Mouse (Mus musculus) E14TG2a.4 (cell line): ENCODE measurements at regions not wholly inside any gene's neighbourhood (a gene's known extent, or its start where the extent isn't known, plus 50 kb on each side); places are given as distances from the start of the nearest gene placed in this dataset.

ENCODE experiments used
- H3K27me3 ChIP-seq: 2 replicates; pipeline ENCODE4 v1.6.1; 2014; ENCODE audit warnings: low read length, control low read depth; ENCODE audit not compliant: insufficient read depth
- H3K36me3 ChIP-seq: 2 replicates; pipeline ENCODE4 v1.6.1; 2014; ENCODE audit warnings: low read length, control low read depth; ENCODE audit not compliant: insufficient read depth
- H3K4me1 ChIP-seq: replicated peaks from 2 replicates; pipeline ENCODE4 v1.6.1; 2014; ENCODE audit warnings: low read depth, low read length, control low read depth
- H3K4me3 ChIP-seq: replicated peaks from 2 replicates; pipeline ENCODE4 v1.5.1; 2014; ENCODE audit warnings: mild to moderate bottlenecking, low read length
- H3K9me3 ChIP-seq: 2 replicates; pipeline ENCODE4 v1.6.1; 2014; ENCODE audit warnings: low read length, control low read depth
- CTCF ChIP-seq: conservative IDR thresholded peaks from 2 replicates; pipeline ENCODE4 v1.5.1; 2014; ENCODE audit warnings: low read length
- NANOG ChIP-seq: IDR thresholded peaks from 2 replicates; pipeline ENCODE4 v1.6.1; 2014; ENCODE audit warnings: borderline replicate concordance, low read length, mixed read lengths
- POU5F1 ChIP-seq: IDR thresholded peaks from 2 replicates; pipeline ENCODE4 v1.6.1; 2014; ENCODE audit warnings: low read length, borderline replicate concordance

DNA sequence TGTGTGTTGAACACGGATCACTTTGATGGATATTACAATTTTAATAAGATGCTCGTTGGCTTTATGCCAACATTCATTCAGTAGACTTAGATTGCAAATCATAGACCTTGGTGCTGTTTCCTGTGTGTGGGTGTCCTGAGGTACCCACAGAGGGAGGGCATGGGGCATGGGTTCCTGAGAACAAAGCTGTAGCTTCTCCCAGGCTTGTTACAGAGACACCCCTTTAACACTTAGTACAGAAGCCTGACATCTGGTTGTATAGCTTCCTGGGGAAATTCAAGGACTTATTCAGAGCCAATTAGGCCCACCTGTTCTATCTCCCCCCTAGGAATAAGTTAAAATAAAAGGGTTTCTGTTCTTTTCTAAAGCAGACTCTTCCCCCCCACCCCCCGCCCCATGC is 97.9 kb upstream of the Foxb1 start:
- TF ChIP-seq POU5F1 (no peak), NANOG (no peak), CTCF (no peak)
- peaks cover 2% of the 10 kb centered on the region; the same call in 1 of the 2 replicates for H3K27me3 ChIP-seq

DNA sequence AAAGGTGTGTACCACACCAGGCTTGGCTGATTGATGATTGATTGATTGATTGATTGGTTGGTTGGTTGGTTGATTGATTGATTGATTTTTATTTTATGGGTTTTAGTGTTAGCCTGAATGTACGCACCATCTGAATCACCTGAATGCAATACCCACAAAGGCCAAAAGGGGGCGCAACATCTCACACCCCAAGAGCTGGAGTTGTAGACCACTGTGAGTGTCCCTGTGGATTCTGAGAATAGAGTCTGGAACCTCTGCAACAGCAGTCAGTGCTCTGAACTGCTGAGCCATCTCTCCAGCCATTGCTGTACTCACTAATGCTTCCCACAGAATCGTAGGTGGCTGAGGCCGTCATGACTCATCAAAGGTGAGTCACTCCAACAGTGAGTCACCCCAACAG is 109.4 kb upstream of the Foxb1 start:
- H3K36me3 ChIP-seq: no peaks in the 10 kb centered on the region

More for the DNA sequence above, 97.9 kb upstream of the Foxb1 start:
- H3K9me3 ChIP-seq: peaks cover 12% of the 10 kb centered on the region
- no peak overlapping the region for H3K4me3 ChIP-seq
- no peaks in the 10 kb centered on the region for H3K4me1 ChIP-seq
- no peaks in the 10 kb centered on the region for H3K36me3 ChIP-seq

GRCm38 (mm10) chr9:69886351-69886750 is 102.9 kb upstream of the Bnip2 start:
- Histone ChIP-seq H3K4me3 (no peak overlapping the region), H3K27me3 (peaks cover 32% of the 10 kb centered on the region), H3K36me3 (no peaks in the 10 kb centered on the region), H3K4me1 (peaks cover 14% of the 10 kb centered on the region), H3K9me3 (no peaks in the 10 kb centered on the region)
- TF ChIP-seq CTCF: no peak
- no peak for TF ChIP-seq NANOG
- TF ChIP-seq POU5F1: no peak

More for the DNA sequence above, 109.4 kb upstream of the Foxb1 start:
- Histone ChIP-seq H3K9me3 (no peaks in the 10 kb centered on the region), H3K4me3 (no peak overlapping the region), H3K27me3 (no peaks in the 10 kb centered on the region; the same call in 1 of the 2 replicates), H3K4me1 (no peaks in the 10 kb centered on the region)
- TF ChIP-seq NANOG (no peak), CTCF (peak; percentile 87), POU5F1 (no peak)

GRCm38 (mm10) chr9:69898016-69898415 is 91.2 kb upstream of the Bnip2 start:
- Histone ChIP-seq H3K27me3 (peaks cover 7% of the 10 kb centered on the region; the same call in 1 of the 2 replicates), H3K9me3 (no peaks in the 10 kb centered on the region), H3K4me3 (no peak overlapping the region), H3K36me3 (no peaks in the 10 kb centered on the region), H3K4me1 (no peaks in the 10 kb centered on the region)
- TF ChIP-seq NANOG (no peak), CTCF (no peak), POU5F1 (no peak)

- Histone ChIP-seq H3K27me3 (peaks cover 3% of the 10 kb centered on the region; the same call in 1 of the 2 replicates), H3K9me3 (no peaks in the 10 kb centered on the region), H3K4me1 (no peaks in the 10 kb centered on the region), H3K4me3 (no peak overlapping the region), H3K36me3 (no peaks in the 10 kb centered on the region)
- no peak for TF ChIP-seq POU5F1
- TF ChIP-seq CTCF: peak; percentile 32
These were observed 89.9 kb upstream of the Bnip2 start for GRCm38 (mm10) chr9:69899371-69899770.

DNA sequence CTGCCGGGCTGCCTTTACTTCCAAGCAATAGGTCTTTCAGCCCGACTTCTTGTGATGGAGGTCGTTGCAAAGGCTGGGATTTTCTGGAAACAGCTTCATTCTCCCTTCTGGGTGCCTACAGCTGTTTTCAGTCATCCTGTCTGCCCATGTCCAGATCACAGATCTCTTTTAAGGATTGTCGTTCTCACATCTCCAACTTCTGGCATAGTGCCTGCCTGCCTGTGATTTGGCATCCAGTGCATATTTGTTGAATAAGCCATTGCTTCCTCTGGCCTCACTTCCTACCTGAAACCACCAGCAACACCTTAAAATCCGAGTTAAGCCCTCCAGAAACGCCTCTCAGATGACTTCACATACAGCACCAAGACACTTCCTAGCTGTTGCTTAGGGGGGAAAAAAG is 88.4 kb upstream of the Bnip2 start:
- Histone ChIP-seq H3K36me3 (no peaks in the 10 kb centered on the region), H3K27me3 (peaks cover 3% of the 10 kb centered on the region; the same call in 1 of the 2 replicates), H3K4me1 (no peaks in the 10 kb centered on the region), H3K4me3 (no peak overlapping the region), H3K9me3 (no peaks in the 10 kb centered on the region)
- TF ChIP-seq CTCF: no peak
- TF ChIP-seq POU5F1: no peak
- no peak for TF ChIP-seq NANOG

DNA sequence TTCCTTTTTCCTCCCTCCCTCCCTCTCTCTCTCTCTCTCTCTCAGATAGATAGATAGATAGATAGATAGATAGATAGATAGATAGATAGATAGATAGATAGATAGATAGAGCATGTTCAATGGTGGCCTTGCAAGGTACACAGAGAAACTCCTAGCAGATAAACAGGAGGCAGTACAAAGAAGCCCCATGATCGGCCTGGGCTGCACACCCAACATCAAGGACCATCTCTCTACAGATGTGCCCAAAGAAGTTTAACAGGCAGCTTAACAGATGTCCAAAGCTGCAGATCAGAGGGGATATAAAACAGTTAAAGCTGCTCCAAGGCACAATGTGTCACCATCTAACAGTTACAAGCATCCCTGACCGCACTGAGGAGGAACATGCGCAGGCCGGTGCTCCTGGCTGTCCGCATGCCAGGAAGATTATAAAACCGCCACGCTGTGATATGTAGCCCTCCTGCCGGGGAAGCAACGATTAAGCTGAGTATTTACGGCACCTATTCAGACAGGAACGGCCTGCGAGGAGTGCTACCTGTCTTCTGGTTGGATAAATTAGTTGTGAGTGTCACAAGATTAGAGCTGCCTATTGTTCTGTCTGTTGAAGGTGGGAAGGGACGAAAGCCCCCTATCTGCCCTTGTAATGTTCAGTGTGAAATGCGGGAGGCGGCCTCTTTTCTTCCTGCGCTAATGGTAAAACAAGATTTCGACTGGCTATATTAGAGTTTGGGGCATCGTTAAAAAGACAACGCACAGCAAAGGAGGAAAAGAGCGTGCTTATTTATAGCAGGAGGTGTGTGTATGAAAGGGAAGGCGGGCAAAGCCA is 81.9 kb upstream of the Bnip2 start:
- no peaks in the 10 kb centered on the region for H3K9me3 ChIP-seq
- no peak overlapping the region for H3K4me3 ChIP-seq
- TF ChIP-seq POU5F1: no peak
- no peak for TF ChIP-seq CTCF
- TF ChIP-seq NANOG: no peak
- 0 out of 2 replicates have a peak, but pooled peaks cover 6% of the 10 kb centered on the region for H3K4me1 ChIP-seq
- H3K36me3 ChIP-seq: no peaks in the 10 kb centered on the region
- H3K27me3 ChIP-seq: no peaks in the 10 kb centered on the region

DNA sequence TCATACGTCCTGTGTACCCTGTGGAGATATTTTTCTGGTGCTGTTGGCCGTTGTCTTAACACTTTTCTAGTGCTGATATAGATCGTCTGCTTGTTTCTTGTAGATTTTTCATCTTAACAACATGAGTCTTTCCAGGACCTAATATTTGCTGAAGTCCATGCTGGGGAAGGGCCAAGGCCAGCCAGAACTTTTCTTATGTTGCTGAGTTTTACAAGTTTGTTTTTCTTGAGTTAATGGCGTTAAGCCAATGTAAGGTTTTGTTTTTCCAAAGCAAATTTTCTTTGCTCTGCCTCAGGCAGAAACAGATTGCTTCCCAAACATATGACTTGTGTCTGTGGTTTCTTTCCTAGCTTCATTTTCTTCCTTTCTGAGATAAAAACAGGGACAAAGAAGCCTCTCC is 78.6 kb upstream of the Bnip2 start:
- H3K9me3 ChIP-seq: no peaks in the 10 kb centered on the region
- TF ChIP-seq POU5F1: no peak
- TF ChIP-seq NANOG: no peak
- TF ChIP-seq CTCF: no peak
- no peaks in the 10 kb centered on the region for H3K36me3 ChIP-seq
- 0 out of 2 replicates have a peak, but pooled peaks cover 6% of the 10 kb centered on the region for H3K4me1 ChIP-seq
- no peak overlapping the region for H3K4me3 ChIP-seq
- H3K27me3 ChIP-seq: no peaks in the 10 kb centered on the region

DNA sequence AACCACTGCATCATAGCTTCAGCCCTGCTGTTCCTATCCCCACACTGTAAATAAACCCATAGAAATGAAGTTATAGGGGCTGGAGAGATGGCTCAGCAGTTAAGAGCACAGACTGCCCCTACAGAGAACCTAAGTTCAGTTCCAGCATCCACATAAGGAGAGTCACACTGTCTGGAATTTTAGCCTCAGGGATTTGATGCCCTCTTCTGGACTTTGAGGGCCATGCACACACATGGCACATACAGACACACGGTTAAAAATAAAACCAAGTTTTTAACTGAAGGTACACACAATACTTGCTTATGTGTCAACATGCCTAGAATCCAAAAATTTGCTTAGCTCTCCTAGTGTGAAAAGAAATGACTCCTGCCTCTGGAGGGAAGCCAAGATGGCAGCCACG is 61.1 kb upstream of the Bnip2 start:
- H3K4me3 ChIP-seq: no peak overlapping the region
- no peaks in the 10 kb centered on the region for H3K4me1 ChIP-seq
- H3K9me3 ChIP-seq: peaks cover 7% of the 10 kb centered on the region
- no peaks in the 10 kb centered on the region for H3K36me3 ChIP-seq
- TF ChIP-seq NANOG (no peak), POU5F1 (no peak), CTCF (peak; percentile 24; the same call in 1 of the 2 replicates)
- no peaks in the 10 kb centered on the region; the same call in 1 of the 2 replicates for H3K27me3 ChIP-seq
